Mouse (Mus musculus) lung, adult 2 months (tissue): ENCODE results near the gene Krt15. TPM values are rescaled to one million over a fixed set of nuclear protein-coding genes. Genes with fewer than 3 reads are reported as not detected.

Source experiments
- DNase-seq: peaks from one replicate; pipeline ENCODE4 v3.0.0; 2022
- H3K4me1 ChIP-seq: fragments of 200-500 bp; 2 replicates; pipeline ENCODE4 v1.6.1; 2011; ENCODE audit warnings: low read length; ENCODE audit not compliant: control insufficient read depth, insufficient read depth
- H3K4me3 ChIP-seq: fragments of 200-500 bp; replicated peaks from 2 replicates; pipeline ENCODE3; 2011; ENCODE audit warnings: low read depth, mild to moderate bottlenecking, control low read depth, low read length; ENCODE audit errors: extremely low read depth
- CTCF ChIP-seq: fragments of 200-500 bp; IDR thresholded peaks from 2 replicates; pipeline ENCODE4 v1.5.1; 2011; ENCODE audit warnings: mild to moderate bottlenecking, low read length, control low read depth; ENCODE audit not compliant: insufficient read depth
- POLR2A ChIP-seq: fragments of 200-500 bp; IDR thresholded peaks from 2 replicates; pipeline ENCODE4 v1.6.1; 2011; ENCODE audit warnings: low read depth, mild to moderate bottlenecking, control low read depth, low read length, borderline replicate concordance; ENCODE audit errors: extremely low read depth
- WGBS: fragments of 180-500 bp; shearing (Covaris S2); methylation state at CpG from one replicate; pipeline ENCODE4 v1.1.7; 2018; 5-methylcytosine and 5-hydroxymethylcytosine counted together
- polyA plus RNA-seq: library from polyadenylated mRNA; depleted of rRNA; stranded (reverse); fragments of >200 nt; gene quantifications from 2 replicates; pipeline ENCODE4 v1.2.3, GENCODE M21; 2012; rRNA removed

Krt15 gene
- polyA plus RNA-seq, 1 experiment: 62.5 TPM

GRCm38 (mm10) chr11:100100391-100100790, 35.3 kb downstream of the Krt15 start:
- 74% methylated on average over 4 of the region's 4 CpGs for WGBS
- H3K4me3 ChIP-seq: no peak overlapping the region
- no peak for DNase-seq
- no peak for TF ChIP-seq POLR2A
- H3K4me1 ChIP-seq: no peaks in the 10 kb centered on the region

GRCm38 (mm10) chr11:100097819-100098218, 37.9 kb downstream of the Krt15 start:
- no peak for TF ChIP-seq CTCF
- no peak for TF ChIP-seq POLR2A
- no peak for DNase-seq
- Histone ChIP-seq H3K4me1 (no peaks in the 10 kb centered on the region), H3K4me3 (no peak overlapping the region)
- 59% methylated on average over 9 of the region's 9 CpGs for WGBS

- TF ChIP-seq POLR2A (no peak), CTCF (no peak)
- H3K4me3 ChIP-seq: no peak within 1 kb of the TSS
- H3K4me1 ChIP-seq: no peaks in the 10 kb centered on the region
- no peak for DNase-seq
- 87% methylated on average over 9 of the region's 9 CpGs for WGBS
Measured at GRCm38 (mm10) chr11:100096141-100096540, 39.6 kb downstream of the Krt15 start, which contains the start of gene Krt35. TSS of gene Krt35 (minus strand) at chr11:100096241.

GRCm38 (mm10) chr11:100088378-100089025, 47.2 kb downstream of the Krt15 start:
- H3K4me3 ChIP-seq: no peak overlapping the region
- no peak for DNase-seq
- no peaks in the 10 kb centered on the region for H3K4me1 ChIP-seq
- no peak for TF ChIP-seq POLR2A
- no peak for TF ChIP-seq CTCF
- WGBS: 61% methylated on average over 7 of the region's 7 CpGs

- H3K4me3 ChIP-seq: no peak within 1 kb of the TSS
- no peak for TF ChIP-seq POLR2A
- no peak for TF ChIP-seq CTCF
- WGBS: 76% methylated on average over 10 of the region's 10 CpGs
- H3K4me1 ChIP-seq: no peaks in the 10 kb centered on the region
- no peak for DNase-seq
Measured at GRCm38 (mm10) chr11:100087861-100088260, 47.9 kb downstream of the Krt15 start, which contains the start of gene Krt32. TSS of gene Krt32 (minus strand) at chr11:100088226.

Other genes starting within 250 kb of the Krt15 start
- not detected in 2 replicates for gene Krtap31-1, start 228.0 kb downstream of the Krt15 start, polyA plus RNA-seq
- not detected in 2 replicates for gene Gm11565, start 221.2 kb downstream of the Krt15 start, polyA plus RNA-seq
- not detected in 2 replicates for gene Krtap31-2, start 199.6 kb downstream of the Krt15 start, polyA plus RNA-seq
- gene Krtap9-5, start 187.5 kb downstream of the Krt15 start, polyA plus RNA-seq: not detected in 2 replicates
- not detected in 2 replicates for gene Krtap29-1, start 156.9 kb downstream of the Krt15 start, polyA plus RNA-seq
- gene Krtap16-1, start 149.3 kb downstream of the Krt15 start, polyA plus RNA-seq: not detected in 2 replicates
- 5.5 and 8.8 TPM in 2 replicates for gene Krtap17-1, start 141.9 kb downstream of the Krt15 start, polyA plus RNA-seq
- not detected in 2 replicates for gene Krt33a, start 119.7 kb downstream of the Krt15 start, polyA plus RNA-seq
- gene Krt33b, start 106.1 kb downstream of the Krt15 start, polyA plus RNA-seq: not detected in 2 replicates
- gene Krt34, start 94.4 kb downstream of the Krt15 start, polyA plus RNA-seq: 0.07 TPM in 1 of 2 replicates, not detected in the other
- gene Krt31, start 85.4 kb downstream of the Krt15 start, polyA plus RNA-seq: 0.14 TPM in 1 of 2 replicates, not detected in the other
- gene Krt32, start 47.7 kb downstream of the Krt15 start, polyA plus RNA-seq: 26.6 TPM in 1 of 2 replicates, not detected in the other
- gene Krt35, start 39.7 kb downstream of the Krt15 start, polyA plus RNA-seq: 0.22 TPM in 1 of 2 replicates, not detected in the other
- gene Krt36, start 30.3 kb downstream of the Krt15 start, polyA plus RNA-seq: 0.25 and 0.50 TPM in 2 replicates
- 0.25 and 1,946 TPM in 2 replicates for gene Krt13, start 14.4 kb downstream of the Krt15 start, polyA plus RNA-seq
- 275 and 280 TPM in 2 replicates for gene Krt19, start 12.7 kb upstream of the Krt15 start, polyA plus RNA-seq
- not detected in 2 replicates for gene Krt9, start 57.3 kb upstream of the Krt15 start, polyA plus RNA-seq
- 0.51 and 51.5 TPM in 2 replicates for gene Krt14, start 71.6 kb upstream of the Krt15 start, polyA plus RNA-seq
- gene Krt16, start 113.0 kb upstream of the Krt15 start, polyA plus RNA-seq: 0.58 TPM in 1 of 2 replicates, not detected in the other
- 0.38 and 0.65 TPM in 2 replicates for gene Krt17, start 125.1 kb upstream of the Krt15 start, polyA plus RNA-seq
- not detected in 2 replicates for gene Krt42, start 133.9 kb upstream of the Krt15 start, polyA plus RNA-seq
- gene Eif1, start 184.0 kb upstream of the Krt15 start, polyA plus RNA-seq: 125 and 131 TPM in 2 replicates
- gene Gast, start 198.5 kb upstream of the Krt15 start, polyA plus RNA-seq: not detected in 2 replicates
- 9.3 and 14.3 TPM in 2 replicates for gene Hap1, start 220.2 kb upstream of the Krt15 start, polyA plus RNA-seq